Mouse (Mus musculus): ENCODE results near the gene Pfkl. TPM values are rescaled to one million over a fixed set of nuclear protein-coding genes. Genes with fewer than 3 reads are reported as not detected.

Pfkl gene
- polyA plus RNA-seq, 1 experiment from 2014 or later, result 187 TPM

Other genes with a start within 250 kb of the Pfkl start
- not detected in 2 replicates for gene Gm3238, start 238.8 kb downstream of the Pfkl start, polyA plus RNA-seq (2016; fragmentation: Nextera tagmentation; extraction: Ambion mirVana)
- not detected in 2 replicates for gene Gm7138, start 233.1 kb downstream of the Pfkl start, polyA plus RNA-seq (2016; fragmentation: Nextera tagmentation; extraction: Ambion mirVana)
- not detected in 2 replicates for gene Gm3250, start 227.5 kb downstream of the Pfkl start, polyA plus RNA-seq (2016; fragmentation: Nextera tagmentation; extraction: Ambion mirVana)
- not detected in 2 replicates for gene Gm7137, start 221.9 kb downstream of the Pfkl start, polyA plus RNA-seq (2016; fragmentation: Nextera tagmentation; extraction: Ambion mirVana)
- gene Gm9639, start 215.0 kb downstream of the Pfkl start, polyA plus RNA-seq (2016; fragmentation: Nextera tagmentation; extraction: Ambion mirVana), result not detected in 2 replicates
- not detected in 2 replicates for gene Gm19668, start 210.9 kb downstream of the Pfkl start, polyA plus RNA-seq (2016; fragmentation: Nextera tagmentation; extraction: Ambion mirVana)
- gene Gm9507, start 198.2 kb downstream of the Pfkl start, polyA plus RNA-seq (2016; fragmentation: Nextera tagmentation; extraction: Ambion mirVana), result not detected in 2 replicates
- gene Gm2696, start 195.4 kb downstream of the Pfkl start, polyA plus RNA-seq (2016; fragmentation: Nextera tagmentation; extraction: Ambion mirVana), result not detected in 2 replicates
- gene Krtap10-4, start 183.0 kb downstream of the Pfkl start, polyA plus RNA-seq (2016; fragmentation: Nextera tagmentation; extraction: Ambion mirVana), result not detected in 2 replicates
- gene Krtap10-10, start 174.1 kb downstream of the Pfkl start, polyA plus RNA-seq (2016; fragmentation: Nextera tagmentation; extraction: Ambion mirVana), result not detected in 2 replicates
- gene Gm36176, start 163.3 kb downstream of the Pfkl start, polyA plus RNA-seq (2016; fragmentation: Nextera tagmentation; extraction: Ambion mirVana), result not detected in 2 replicates
- gene Gm10318, start 157.2 kb downstream of the Pfkl start, polyA plus RNA-seq (2016; fragmentation: Nextera tagmentation; extraction: Ambion mirVana), result not detected in 2 replicates
- gene Gm3285, start 148.1 kb downstream of the Pfkl start, polyA plus RNA-seq (2016; fragmentation: Nextera tagmentation; extraction: Ambion mirVana), result not detected in 2 replicates
- gene Lrrc3, start 107.5 kb downstream of the Pfkl start, polyA plus RNA-seq (2016; fragmentation: Nextera tagmentation; extraction: Ambion mirVana), result 2.6 and 4.1 TPM in 2 replicates
- 0.88 and 1.2 TPM in 2 replicates for gene Trpm2, start 39.5 kb downstream of the Pfkl start, polyA plus RNA-seq (2016; fragmentation: Nextera tagmentation; extraction: Ambion mirVana)
- 40.7 and 42.9 TPM in 2 replicates for gene 1810043G02Rik, start 31.6 kb downstream of the Pfkl start, polyA plus RNA-seq (2016; fragmentation: Nextera tagmentation; extraction: Ambion mirVana)
- gene Dnmt3l, start 31.9 kb upstream of the Pfkl start, polyA plus RNA-seq (2016; fragmentation: Nextera tagmentation; extraction: Ambion mirVana), result not detected in 2 replicates
- gene Aire, start 33.5 kb upstream of the Pfkl start, polyA plus RNA-seq (2016; fragmentation: Nextera tagmentation; extraction: Ambion mirVana), result 0.36 TPM in 1 of 2 replicates, not detected in the other
- gene Icosl, start 59.2 kb upstream of the Pfkl start, polyA plus RNA-seq (2016; fragmentation: Nextera tagmentation; extraction: Ambion mirVana), result 2.2 and 2.9 TPM in 2 replicates
- 17.1 and 28.7 TPM in 2 replicates for gene D10Jhu81e, start 159.7 kb upstream of the Pfkl start, polyA plus RNA-seq (2016; fragmentation: Nextera tagmentation; extraction: Ambion mirVana)
- 23.3 and 27.0 TPM in 2 replicates for gene Pwp2, start 175.1 kb upstream of the Pfkl start, polyA plus RNA-seq (2016; fragmentation: Nextera tagmentation; extraction: Ambion mirVana)
- 10.4 and 11.5 TPM in 2 replicates for gene Trappc10, start 234.6 kb upstream of the Pfkl start, polyA plus RNA-seq (2016; fragmentation: Nextera tagmentation; extraction: Ambion mirVana)

Measured in hindbrain, embryonic 10.5 days (tissue).